Comparison of ENCODE assay signal across 17 mouse cellular contexts in the genomic region with DNA sequence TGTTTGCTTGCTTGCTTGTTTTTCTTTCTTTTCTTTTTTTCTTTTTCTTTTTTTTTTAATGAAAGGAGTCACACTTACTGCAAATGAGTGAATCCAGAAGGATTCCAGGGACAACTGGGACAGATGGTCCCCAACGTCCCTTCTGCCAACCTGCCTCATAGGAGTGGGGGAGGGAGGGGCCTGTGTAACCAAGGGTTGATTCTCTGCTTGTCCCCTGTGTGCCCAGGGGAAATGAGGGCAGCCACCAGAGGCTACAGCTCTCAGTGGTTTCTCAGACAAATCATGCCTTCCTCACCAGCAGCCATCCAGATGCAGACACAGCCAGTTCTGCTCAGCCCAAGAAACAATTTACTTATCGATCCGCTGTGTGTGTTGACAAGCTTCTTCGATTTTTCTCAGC. TPM values are rescaled to one million over a fixed set of nuclear protein-coding genes. Genes with fewer than 3 reads are reported as not detected.
DNase-seq lines count a peak whose midpoint lies in the region; ATAC-seq and TF ChIP-seq lines count a peak whose summit lies in the region.
"Had no signal": no experiment of that assay in that cellular context is flagged by ENCODE, and none has a peak within 500 bp of the region (broad histone marks: within the 10 kb centered on the region; RNA-seq: fewer than 3 reads in every experiment).

No protein-coding gene starts in this region.

- H3K4me1 ChIP-seq in forebrain, embryonic 10.5 days, result peaks cover 17% of the 10 kb centered on the region
- no peaks in the 10 kb centered on the region for H3K4me1 ChIP-seq in forebrain, postnatal 0 days (ENCODE audit: insufficient read depth)
- H3K4me1 ChIP-seq in neural tube, embryonic 12.5 days, result peaks cover 3% of the 10 kb centered on the region
- H3K4me1 ChIP-seq in neural tube, embryonic 15.5 days, result no peaks in the 10 kb centered on the region
- H3K4me1 ChIP-seq in forebrain, embryonic 13.5 days, result peaks cover 16% of the 10 kb centered on the region
- H3K4me1 ChIP-seq in kidney, embryonic 15.5 days, result no peaks in the 10 kb centered on the region

- H3K27me3 ChIP-seq in forebrain, embryonic 10.5 days (ENCODE audit: poor library complexity, severe bottlenecking), result no peaks in the 10 kb centered on the region; the same call in 1 of the 2 replicates
- H3K27me3 ChIP-seq in forebrain, postnatal 0 days (ENCODE audit: insufficient read depth, low read length), result no peaks in the 10 kb centered on the region
- H3K27me3 ChIP-seq in neural tube, embryonic 12.5 days (replicated peaks), result no peaks in the 10 kb centered on the region
- no peaks in the 10 kb centered on the region for H3K27me3 ChIP-seq in neural tube, embryonic 15.5 days (replicated peaks)
- H3K27me3 ChIP-seq in forebrain, embryonic 13.5 days, result no peaks in the 10 kb centered on the region
- no peaks in the 10 kb centered on the region for H3K27me3 ChIP-seq in kidney, embryonic 15.5 days

- TF ChIP-seq CTCF in forebrain, postnatal 0 days (IDR thresholded peaks at IDR 0.05; ENCODE audit: low read depth), result no peak

- no peak for DNase-seq in forebrain, embryonic 10.5 days (ENCODE audit: extremely low spot score, low spot score)
- DNase-seq in forebrain, postnatal 0 days, result no peak
- DNase-seq in gastrocnemius, postnatal 25 days, result no peak
- DNase-seq: heart, adult 18-20 months; kidney, postnatal 25 days; lung, postnatal 36 days; right cerebral cortex, postnatal 14 days had no signal

- H3K9ac ChIP-seq in forebrain, postnatal 0 days, result no peak overlapping the region
- H3K9ac ChIP-seq in neural tube, embryonic 12.5 days, result no peak overlapping the region
- no peak overlapping the region for H3K9ac ChIP-seq in neural tube, embryonic 15.5 days (replicated peaks)
- no peak overlapping the region for H3K9ac ChIP-seq in forebrain, embryonic 13.5 days
- H3K9ac ChIP-seq in kidney, embryonic 15.5 days, result no peak overlapping the region

- H3K4me3 ChIP-seq in forebrain, embryonic 10.5 days, result no peak overlapping the region
- no peak overlapping the region for H3K4me3 ChIP-seq in forebrain, postnatal 0 days (ENCODE audit: low read depth, low read length)
- H3K4me3 ChIP-seq in neural tube, embryonic 12.5 days, result no peak overlapping the region
- no peak overlapping the region for H3K4me3 ChIP-seq in neural tube, embryonic 15.5 days (replicated peaks)
- H3K4me3 ChIP-seq in forebrain, embryonic 13.5 days, result no peak overlapping the region
- no peak overlapping the region for H3K4me3 ChIP-seq in kidney, embryonic 15.5 days (replicated peaks)
- H3K4me3 ChIP-seq: left cerebral cortex, adult 2 months had no signal

- no peaks in the 10 kb centered on the region for H3K36me3 ChIP-seq in forebrain, embryonic 10.5 days (replicated peaks)
- H3K36me3 ChIP-seq in forebrain, postnatal 0 days (ENCODE audit: insufficient read depth), result no peaks in the 10 kb centered on the region
- no peaks in the 10 kb centered on the region for H3K36me3 ChIP-seq in neural tube, embryonic 12.5 days
- no peaks in the 10 kb centered on the region for H3K36me3 ChIP-seq in neural tube, embryonic 15.5 days
- no peaks in the 10 kb centered on the region for H3K36me3 ChIP-seq in forebrain, embryonic 13.5 days (ENCODE audit: poor library complexity, severe bottlenecking)
- no peaks in the 10 kb centered on the region for H3K36me3 ChIP-seq in kidney, embryonic 15.5 days

- H3K9me3 ChIP-seq in forebrain, embryonic 10.5 days, result no peaks in the 10 kb centered on the region
- H3K9me3 ChIP-seq in forebrain, postnatal 0 days (ENCODE audit: low read length), result no peaks in the 10 kb centered on the region
- no peaks in the 10 kb centered on the region for H3K9me3 ChIP-seq in neural tube, embryonic 12.5 days
- no peaks in the 10 kb centered on the region for H3K9me3 ChIP-seq in neural tube, embryonic 15.5 days (replicated peaks)
- H3K9me3 ChIP-seq in forebrain, embryonic 13.5 days (replicated peaks), result no peaks in the 10 kb centered on the region
- no peaks in the 10 kb centered on the region for H3K9me3 ChIP-seq in kidney, embryonic 15.5 days (replicated peaks)

- H3K27ac ChIP-seq in forebrain, embryonic 10.5 days, result 0 out of 2 replicates have a peak overlapping the region, but pooled peaks have one; percentile 11
- no peak overlapping the region for H3K27ac ChIP-seq in forebrain, postnatal 0 days (ENCODE audit: low read depth, low read length)
- H3K27ac ChIP-seq in neural tube, embryonic 12.5 days, result no peak overlapping the region
- H3K27ac ChIP-seq in neural tube, embryonic 15.5 days (replicated peaks), result no peak overlapping the region
- H3K27ac ChIP-seq in forebrain, embryonic 13.5 days, result peak overlapping the region; percentile 77
- no peak overlapping the region for H3K27ac ChIP-seq in kidney, embryonic 15.5 days
- H3K27ac ChIP-seq: left cerebral cortex, adult 2 months had no signal

- no peak for ATAC-seq in forebrain, postnatal 0 days
- peak; percentile 60; the same call in 1 of the 2 replicates for ATAC-seq in neural tube, embryonic 12.5 days (ENCODE audit: low FRiP score, low read depth)
- no peak for ATAC-seq in neural tube, embryonic 15.5 days (ENCODE audit: low FRiP score)
- ATAC-seq in forebrain, embryonic 13.5 days, result peak; percentile 86
- ATAC-seq in kidney, embryonic 15.5 days (replicated peaks; ENCODE audit: low FRiP score), result no peak
- no peak for ATAC-seq in CD4-positive, CD25-positive, alpha-beta regulatory T cell, adult 4 months

- WGBS in forebrain, embryonic 10.5 days, result 75% methylated on average over 4 of the region's 4 CpGs
- WGBS in forebrain, postnatal 0 days, result 62% methylated on average over 4 of the region's 4 CpGs
- WGBS in neural tube, embryonic 12.5 days, result 64% methylated on average over 4 of the region's 4 CpGs
- 65% methylated on average over 4 of the region's 4 CpGs for WGBS in neural tube, embryonic 15.5 days
- WGBS in forebrain, embryonic 13.5 days, result 61% methylated on average over 4 of the region's 4 CpGs
- 69% methylated on average over 4 of the region's 4 CpGs for WGBS in kidney, embryonic 15.5 days

- H3K4me2 ChIP-seq in forebrain, postnatal 0 days (ENCODE audit: low read depth), result no peak overlapping the region
- H3K4me2 ChIP-seq in neural tube, embryonic 12.5 days (replicated peaks), result no peak overlapping the region
- H3K4me2 ChIP-seq in neural tube, embryonic 15.5 days, result no peak overlapping the region
- H3K4me2 ChIP-seq in forebrain, embryonic 13.5 days, result no peak overlapping the region
- no peak overlapping the region for H3K4me2 ChIP-seq in kidney, embryonic 15.5 days

RNA-seq across cellular contexts. Expression of a gene that starts 32.3 kb away (rescaled TPM):
- polyA plus RNA-seq in forebrain, embryonic 10.5 days (2016; fragmentation: Nextera tagmentation; extraction: Ambion mirVana), result 23.1 and 23.8 TPM in 2 replicates
- 25.5 and 32.0 TPM in 2 replicates for total RNA-seq in forebrain, postnatal 0 days (2014; rRNA removed)
- 24.8 and 32.0 TPM in 2 replicates for polyA plus RNA-seq in forebrain, postnatal 0 days (2015; fragmentation: Nextera tagmentation; extraction: Ambion mirVana)
- 34.0 and 34.5 TPM in 2 replicates for polyA plus RNA-seq in neural tube, embryonic 12.5 days (2016; fragmentation: Nextera tagmentation; extraction: Ambion mirVana)
- 24.7 and 26.8 TPM in 2 replicates for polyA plus RNA-seq in neural tube, embryonic 15.5 days (2015; fragmentation: Nextera tagmentation; extraction: Ambion mirVana)
- 30.4 and 33.5 TPM in 2 replicates for polyA plus RNA-seq in forebrain, embryonic 13.5 days (2015; fragmentation: Nextera tagmentation; extraction: Ambion mirVana)
- 10 to 100 TPM; 38.9 to 43.1 TPM for total RNA-seq in gastrocnemius, postnatal 25 days (2021)
- 21.8 and 23.3 TPM in 2 replicates for polyA plus RNA-seq in kidney, embryonic 15.5 days (2015; fragmentation: Nextera tagmentation; extraction: Ambion mirVana)
- polyA plus RNA-seq in CD4-positive, CD25-positive, alpha-beta regulatory T cell, adult 4 months (2017; shearing (Covaris generic)), result 100 to 1,000 TPM; 209 to 217 TPM

RNA-seq across cellular contexts. Expression of a gene that starts 54.3 kb away (rescaled TPM):
- polyA plus RNA-seq in forebrain, embryonic 10.5 days (2016; fragmentation: Nextera tagmentation; extraction: Ambion mirVana), result 0.21 TPM in 1 of 2 replicates, not detected in the other
- not detected in 2 replicates for total RNA-seq in forebrain, postnatal 0 days (2014; rRNA removed)
- polyA plus RNA-seq in forebrain, postnatal 0 days (2015; fragmentation: Nextera tagmentation; extraction: Ambion mirVana), result not detected in 2 replicates
- polyA plus RNA-seq in neural tube, embryonic 12.5 days (2016; fragmentation: Nextera tagmentation; extraction: Ambion mirVana), result 0.19 TPM in 1 of 2 replicates, not detected in the other
- not detected in 2 replicates for polyA plus RNA-seq in neural tube, embryonic 15.5 days (2015; fragmentation: Nextera tagmentation; extraction: Ambion mirVana)
- 0.22 TPM in 1 of 2 replicates, not detected in the other for polyA plus RNA-seq in forebrain, embryonic 13.5 days (2015; fragmentation: Nextera tagmentation; extraction: Ambion mirVana)
- total RNA-seq in gastrocnemius, postnatal 25 days (2021), result not detected
- polyA plus RNA-seq in kidney, embryonic 15.5 days (2015; fragmentation: Nextera tagmentation; extraction: Ambion mirVana), result 0.22 TPM in 1 of 2 replicates, not detected in the other
- not detected for polyA plus RNA-seq in CD4-positive, CD25-positive, alpha-beta regulatory T cell, adult 4 months (2017; shearing (Covaris generic))
- total RNA-seq: heart, adult 18-20 months; hematopoietic stem cell, adult 5-6 weeks; left cerebral cortex, adult 2 months; MEL had no signal
- polyA plus RNA-seq: liver, adult 2 months; stomach, embryonic 16.5 days had no signal

Comparison
In these comparisons a context has a peak if more than half of its experiments do, and no peak if none do; other contexts are left out.
1. H3K27ac ChIP-seq: peak in forebrain, embryonic 10.5 days (single experiment) and forebrain, embryonic 13.5 days (single experiment); none in forebrain, postnatal 0 days (single experiment), neural tube, embryonic 12.5 days (single experiment), neural tube, embryonic 15.5 days (single experiment) and kidney, embryonic 15.5 days (single experiment).
2. ATAC-seq: peak in neural tube, embryonic 12.5 days (single experiment) and forebrain, embryonic 13.5 days (single experiment); none in forebrain, postnatal 0 days (single experiment), neural tube, embryonic 15.5 days (single experiment), kidney, embryonic 15.5 days (single experiment) and CD4-positive, CD25-positive, alpha-beta regulatory T cell, adult 4 months (single experiment).